Mouse (Mus musculus): ENCODE measurements around the gene Prdm15.

GRCm38 (mm10) chr16:97882891-97883290 is 31.2 kb upstream of the Prdm15 start:
- TF ChIP-seq CTCF (IDR thresholded peaks at IDR 0.05; ENCODE audit: borderline replicate concordance, insufficient read depth, low read depth, low read length) (no peak), POLR2A (IDR thresholded peaks at IDR 0.05; ENCODE audit: borderline replicate concordance, insufficient read depth, low read length) (no peak)
